Mouse (Mus musculus): ENCODE results near the gene Gtf3c1.

The Gtf3c1 gene

DNA sequence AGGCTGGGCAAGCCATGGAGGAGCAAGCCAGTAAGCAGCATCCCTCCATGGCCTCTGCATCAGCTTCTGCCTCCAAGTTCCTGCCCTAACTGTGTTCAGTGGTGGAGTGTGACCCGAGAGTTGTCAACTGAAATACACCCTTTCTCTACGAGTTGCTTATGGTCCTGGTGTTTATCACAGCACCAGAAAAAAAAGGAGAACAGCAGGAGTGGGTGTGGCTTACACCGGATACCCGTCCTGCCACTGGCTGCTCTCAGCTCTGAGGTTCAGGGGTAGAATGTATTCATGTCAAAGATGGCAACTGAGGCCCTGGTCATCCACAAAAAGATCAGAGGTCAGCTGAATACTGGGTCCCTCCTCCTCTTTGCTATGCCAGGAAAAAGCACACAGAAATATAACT is 87.5 kb downstream of the Gtf3c1 start:
- DNase-seq (ENCODE audit: low spot score in 2 of 2) = no peak

DNA sequence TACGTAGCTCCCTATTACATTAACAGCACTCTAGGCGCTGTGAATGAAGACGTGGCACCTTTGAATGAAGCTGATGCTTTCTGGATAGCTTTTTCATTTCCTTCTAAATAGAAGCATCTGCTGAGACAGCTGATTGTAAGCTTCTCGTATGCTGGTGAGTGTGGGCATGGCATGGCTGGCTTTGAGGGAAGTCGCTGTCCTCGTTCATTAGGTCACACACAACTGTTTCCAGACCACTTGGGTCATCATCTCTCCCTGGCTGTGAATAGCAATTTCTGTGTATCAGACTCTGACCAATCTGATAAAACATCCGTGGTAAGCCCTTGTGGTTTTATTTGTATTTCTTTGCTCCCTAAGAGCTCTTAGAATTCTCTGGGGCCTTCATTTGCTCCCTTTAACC is 89.6 kb downstream of the Gtf3c1 start:
- no peak for DNase-seq (ENCODE audit: low spot score in 2 of 2)

DNA sequence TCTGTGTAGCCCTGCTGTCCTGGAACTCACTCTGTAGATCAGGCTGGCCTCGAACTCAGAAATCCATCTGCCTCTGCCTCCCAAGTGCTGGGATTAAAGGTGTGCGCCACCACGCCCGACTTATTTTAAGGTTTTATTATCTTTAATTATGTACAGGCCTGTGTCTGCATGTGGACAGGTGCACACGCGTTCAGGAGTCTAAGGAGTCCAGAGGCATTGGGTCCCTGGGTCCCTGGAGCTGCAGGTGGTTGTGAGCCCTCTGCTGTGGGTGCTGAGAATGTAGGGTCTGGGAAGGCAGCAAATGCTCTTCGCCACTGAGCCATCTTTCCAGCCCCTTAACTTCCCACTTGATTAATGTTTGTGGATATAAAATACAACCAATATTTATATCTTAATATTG is 92.1 kb downstream of the Gtf3c1 start:
- DNase-seq (ENCODE audit: low spot score in 2 of 2) = no peak

DNA sequence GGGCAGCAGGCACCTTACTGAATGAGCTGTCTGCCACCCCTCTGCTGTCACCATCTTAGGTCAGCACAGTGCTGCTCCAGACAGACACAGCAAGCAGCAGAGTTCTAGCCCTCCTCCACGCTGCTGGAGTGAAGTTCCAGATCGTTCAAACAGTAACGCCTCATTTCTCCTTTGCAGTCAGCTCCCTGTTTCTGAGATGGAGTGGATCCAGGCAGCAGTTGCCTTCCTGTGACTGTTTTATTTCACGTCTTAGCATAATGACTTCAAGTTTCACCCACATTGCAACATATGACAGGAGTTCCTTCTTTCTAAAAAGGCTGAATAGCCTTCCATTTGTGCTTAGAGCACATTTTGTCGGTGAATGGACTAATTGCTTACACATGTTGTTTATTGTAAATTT is 94.0 kb downstream of the Gtf3c1 start:
- no peak for DNase-seq (ENCODE audit: low spot score in 2 of 2)

GRCm38 (mm10) chr7:125608183-125608688 is 99.3 kb downstream of the Gtf3c1 start:
- DNase-seq (ENCODE audit: low spot score in 2 of 2) = no peak

DNA sequence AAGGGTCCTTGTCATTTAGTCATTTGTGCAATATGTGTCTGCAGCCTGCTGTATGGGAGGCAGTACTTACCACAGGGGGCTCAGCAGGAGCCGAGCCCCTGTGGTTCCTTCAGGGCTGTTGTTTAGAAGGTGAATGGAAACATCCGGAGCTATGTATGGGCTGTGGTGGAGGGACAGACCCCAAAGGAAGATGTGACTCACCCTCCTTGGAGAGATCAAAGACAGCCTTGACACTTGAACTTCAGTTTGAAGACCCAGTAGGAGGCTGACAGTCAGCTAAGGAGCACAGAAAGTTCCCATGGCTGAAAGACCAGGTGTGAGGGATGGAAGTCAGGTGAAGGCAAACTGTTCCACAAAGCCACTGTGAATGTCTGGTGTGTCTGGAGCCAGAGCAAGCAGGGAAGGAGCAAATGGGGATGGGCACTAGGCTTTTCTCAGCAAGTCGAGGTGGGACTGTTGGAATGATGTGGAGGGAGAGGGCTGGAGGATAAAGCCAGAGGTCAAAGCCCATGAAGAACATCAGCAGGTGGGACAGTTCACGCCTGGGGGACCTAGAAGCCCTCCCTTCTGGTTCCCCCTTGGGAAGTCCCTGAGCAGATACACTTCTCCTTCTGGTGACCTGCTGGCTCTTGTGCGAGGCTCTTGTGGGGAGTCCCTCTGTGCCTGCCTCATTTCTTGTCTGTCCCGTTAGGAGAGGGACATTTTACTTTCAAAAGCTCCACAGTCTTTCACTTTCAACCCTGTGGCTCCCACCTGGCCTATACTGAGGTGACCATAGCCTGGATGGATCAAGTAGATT is 100.0 kb downstream of the Gtf3c1 start:
- DNase-seq (ENCODE audit: low spot score in 2 of 2) = peak; percentile 60 to 65

- DNase-seq (ENCODE audit: low spot score in 2 of 2) = no peak
Measured at GRCm38 (mm10) chr7:125606265-125607164, 101.1 kb downstream of the Gtf3c1 start.

- peak; percentile 32 to 74 for DNase-seq (ENCODE audit: low spot score in 2 of 2)
Measured at GRCm38 (mm10) chr7:125605725-125606139, 101.8 kb downstream of the Gtf3c1 start.

DNA sequence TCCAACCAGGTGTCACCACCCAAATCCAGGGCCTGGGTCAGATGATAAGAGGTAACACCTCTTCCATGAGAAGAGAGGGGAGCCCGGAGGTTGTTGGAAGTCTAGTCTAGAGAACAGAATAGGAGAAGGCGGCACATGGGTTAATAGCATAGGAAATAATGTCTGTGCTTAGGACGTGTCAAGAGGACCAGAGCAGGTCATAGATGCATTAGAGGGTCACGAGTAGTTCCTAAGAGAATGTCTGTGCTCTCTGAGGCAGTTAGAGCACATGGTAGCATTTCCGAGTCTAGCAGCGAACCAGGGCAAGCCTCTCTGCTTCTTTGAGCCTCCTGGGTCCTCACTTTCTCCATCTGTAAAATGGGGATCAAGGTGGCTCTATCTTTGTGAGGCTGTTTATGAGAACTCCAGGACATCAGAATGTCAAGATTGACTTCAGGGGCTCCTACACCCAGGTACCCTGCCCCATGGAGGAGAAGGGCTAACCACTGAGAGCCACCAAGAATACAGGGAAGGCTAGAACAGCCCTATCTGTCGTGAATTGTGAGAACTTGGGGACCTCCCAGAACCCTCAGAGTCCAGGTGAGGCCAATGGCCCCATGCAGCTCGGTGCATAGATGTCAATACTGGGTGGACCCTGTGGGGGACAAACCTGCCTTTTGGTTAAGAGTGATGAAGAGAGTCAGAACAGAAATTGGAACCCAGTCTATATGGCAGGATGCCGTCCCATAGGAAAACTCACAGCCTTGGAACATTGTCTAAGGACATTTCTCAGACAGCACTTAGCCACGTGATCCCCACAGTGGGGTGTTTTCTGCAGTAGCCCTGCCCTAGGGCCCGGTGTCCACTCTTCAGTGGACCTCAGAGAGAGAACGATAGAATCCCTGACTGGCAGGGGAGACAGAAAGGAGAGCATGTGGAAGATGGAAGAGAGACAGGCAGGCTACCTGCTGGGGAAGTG is 102.9 kb downstream of the Gtf3c1 start:
- no peak for DNase-seq (ENCODE audit: low spot score in 2 of 2)

DNA sequence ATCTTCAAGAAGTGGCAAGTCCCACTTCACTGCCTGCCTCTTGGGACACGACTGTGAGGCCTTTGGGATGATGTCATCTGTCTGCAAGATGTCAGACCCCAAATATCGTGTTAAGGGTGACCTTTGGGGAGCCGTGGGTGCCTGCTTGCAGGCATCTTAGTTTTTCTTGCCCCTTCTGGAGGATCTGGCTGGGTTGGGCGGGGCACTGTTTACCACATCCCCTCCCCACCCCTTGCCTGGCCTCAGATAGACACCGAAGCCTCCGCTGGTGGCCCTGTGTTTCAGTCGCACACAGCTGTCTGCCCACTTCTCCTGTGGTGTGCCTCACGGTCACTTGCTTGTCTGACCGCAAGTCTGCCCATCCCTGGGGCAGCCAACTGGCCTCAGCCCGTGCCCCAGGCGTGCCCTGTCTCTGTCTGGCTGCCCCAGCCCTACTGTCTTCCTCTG is 104.4 kb downstream of the Gtf3c1 start, which contains the start of gene Il21r:
Gene Il21r, plus strand, starts transcription at position 245 of the 447 bp plus-strand sequence.
- peak; percentile 78 to 83 for DNase-seq (ENCODE audit: low spot score in 2 of 2)

- DNase-seq (ENCODE audit: low spot score in 2 of 2) = no peak
Measured at GRCm38 (mm10) chr7:125601821-125602448, 105.6 kb downstream of the Gtf3c1 start.

- no peak for DNase-seq (ENCODE audit: low spot score in 2 of 2)
Measured at GRCm38 (mm10) chr7:125601280-125601670, 106.3 kb downstream of the Gtf3c1 start.

GRCm38 (mm10) chr7:125600612-125601279 is 106.8 kb downstream of the Gtf3c1 start:
- no peak for DNase-seq (ENCODE audit: low spot score in 2 of 2)

GRCm38 (mm10) chr7:125600136-125600535 is 107.4 kb downstream of the Gtf3c1 start:
- DNase-seq (ENCODE audit: low spot score in 2 of 2) = no peak

- DNase-seq (ENCODE audit: low spot score in 2 of 2) = no peak
Measured at GRCm38 (mm10) chr7:125599373-125599973, 108.1 kb downstream of the Gtf3c1 start.

DNA sequence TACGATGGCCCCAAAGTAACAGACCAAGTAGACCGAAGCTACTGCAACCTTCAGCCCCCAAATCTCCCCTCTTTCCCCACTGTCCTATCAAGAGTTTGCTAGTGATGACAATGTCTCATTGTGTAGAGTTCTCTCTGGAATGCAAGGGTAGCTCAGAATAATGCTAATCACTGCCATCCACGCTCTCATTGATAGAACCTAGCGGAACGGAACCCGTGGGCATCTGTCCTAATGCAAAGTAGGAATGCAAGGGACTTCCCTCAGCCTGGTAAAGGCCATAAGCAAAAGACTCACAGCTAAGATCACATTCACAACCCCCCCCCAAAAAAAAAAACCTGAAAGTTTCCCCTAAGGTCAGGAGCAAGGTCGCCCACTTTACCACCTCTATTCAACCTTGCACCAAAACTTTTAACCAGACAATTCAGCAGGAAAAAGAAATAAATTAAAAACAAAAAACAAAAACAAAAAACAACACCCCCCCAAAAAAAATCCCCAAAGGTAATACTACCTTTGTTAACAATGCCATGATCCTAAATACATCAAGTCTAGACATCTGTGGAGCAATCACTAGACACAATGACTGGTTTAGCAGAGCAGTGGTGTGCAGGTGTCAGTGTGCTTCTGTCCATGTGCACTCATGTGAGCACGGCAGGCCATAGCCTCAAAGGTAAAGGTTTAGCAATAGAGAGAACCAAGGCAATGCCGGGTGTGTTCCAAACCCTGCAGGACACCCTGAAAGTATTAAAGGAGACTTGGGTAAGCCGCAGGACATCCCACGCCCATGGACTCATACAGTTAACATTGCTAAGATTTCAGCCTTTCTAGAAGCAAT is 109.8 kb downstream of the Gtf3c1 start:
- DNase-seq (ENCODE audit: low spot score in 2 of 2) = no peak

GRCm38 (mm10) chr7:125597083-125597482 is 110.5 kb downstream of the Gtf3c1 start:
- no peak for DNase-seq (ENCODE audit: low spot score in 2 of 2)

- no peak for DNase-seq (ENCODE audit: low spot score in 2 of 2)
Measured at GRCm38 (mm10) chr7:125596406-125596805, 111.2 kb downstream of the Gtf3c1 start.

- no peak for DNase-seq (ENCODE audit: low spot score in 2 of 2)
Measured at GRCm38 (mm10) chr7:125593831-125594230, 113.7 kb downstream of the Gtf3c1 start.

Measured in natural killer cell, adult 2 months (primary cell).